Mouse (Mus musculus) limb, embryonic 12.5 days (tissue): ENCODE results near the gene Capns1. TPM values are rescaled to one million over a fixed set of nuclear protein-coding genes. Genes with fewer than 3 reads are reported as not detected.
"Not testable (repeated sequence)": the region's sequence is repeated elsewhere in the genome, so short reads cannot be mapped to it uniquely, and the experiment has no call there.

Experiments
- ATAC-seq: fragments of 200-750 bp; cut with Nextera tagmentation; 2 replicates; pipeline ENCODE4 v1.8.0; 2017; ENCODE audit warnings: low read depth, moderate TSS enrichment; ENCODE audit not compliant: insufficient number of reproducible peaks, insufficient read depth, low FRiP score, low TSS enrichment
- H3K27ac ChIP-seq: fragments of 300-500 bp; sonication (generic); 2 replicates; pipeline ENCODE4 v1.5.1; 2016; ENCODE audit warnings: mild to moderate bottlenecking, moderate library complexity
- H3K27me3 ChIP-seq: fragments of 300-500 bp; sonication (generic); 2 replicates; pipeline ENCODE4 v1.6.1; 2016; ENCODE audit warnings: mild to moderate bottlenecking, moderate library complexity
- H3K36me3 ChIP-seq: fragments of 300-500 bp; sonication (generic); 2 replicates; pipeline ENCODE4 v1.6.1; 2016; ENCODE audit warnings: mild to moderate bottlenecking, moderate library complexity
- H3K4me1 ChIP-seq: fragments of 300-500 bp; sonication (generic); replicated peaks from 2 replicates; pipeline ENCODE4 v1.6.1; 2016
- H3K4me2 ChIP-seq: fragments of 300-500 bp; sonication (generic); 2 replicates; pipeline ENCODE4 v1.6.1; 2016; ENCODE audit warnings: mild to moderate bottlenecking, moderate library complexity
- H3K4me3 ChIP-seq: fragments of 300-500 bp; sonication (generic); replicated peaks from 2 replicates; pipeline ENCODE4 v1.5.1; 2016; ENCODE audit warnings: mild to moderate bottlenecking
- H3K9ac ChIP-seq: fragments of 300-500 bp; sonication (generic); replicated peaks from 2 replicates; pipeline ENCODE4 v1.6.1; 2016; ENCODE audit warnings: mild to moderate bottlenecking, moderate library complexity
- H3K9me3 ChIP-seq: fragments of 300-500 bp; sonication (generic); 2 replicates; pipeline ENCODE4 v1.6.1; 2016; ENCODE audit warnings: mild to moderate bottlenecking, moderate library complexity
- WGBS: fragments of 180-500 bp; shearing (Covaris S2); methylation state at CpG from one replicate; pipeline ENCODE4 v1.1.7; 2016; 5-methylcytosine and 5-hydroxymethylcytosine counted together
- polyA plus RNA-seq: library from polyadenylated mRNA; unstranded; fragments of >200 nt; fragmentation: Nextera tagmentation; extraction: Ambion mirVana; gene quantifications from 2 replicates; pipeline ENCODE4 v1.2.1, GENCODE M21; 2016

The Capns1 gene
- polyA plus RNA-seq, result 75.6 and 77.9 TPM in 2 replicates

GRCm38 (mm10) chr7:30198481-30198971, at the start of gene Capns1:
Gene Capns1 (minus strand): TSS chr7:30198811.
- no peak for ATAC-seq
- WGBS, result 12% methylated on average over 8 of the region's 8 CpGs
- H3K4me2 ChIP-seq, result peak within 1 kb of the TSS; percentile 29

GRCm38 (mm10) chr7:30237374-30237773, 38.8 kb upstream of the Capns1 start:
- H3K36me3 ChIP-seq, result peaks cover 49% of the 10 kb centered on the region
- H3K27ac ChIP-seq, H3K4me2 ChIP-seq, H3K9me3 ChIP-seq, ATAC-seq, H3K4me3 ChIP-seq, H3K9ac ChIP-seq, H3K4me1 ChIP-seq, H3K27me3 ChIP-seq: not testable (repeated sequence)
- WGBS, result 88% methylated on average over 3 of the region's 3 CpGs

More at GRCm38 (mm10) chr7:30198481-30198971, at the start of gene Capns1:
- H3K27me3 ChIP-seq, result no peaks in the 10 kb centered on the region
- 0 out of 2 replicates have a peak within 1 kb of the TSS, but pooled peaks have one; percentile 6 for H3K9ac ChIP-seq
- H3K4me1 ChIP-seq, result peaks cover 19% of the 10 kb centered on the region
- H3K9me3 ChIP-seq, result no peaks in the 10 kb centered on the region
- H3K27ac ChIP-seq, result peak within 1 kb of the TSS; percentile 62; the same call in 1 of the 2 replicates
- no peaks in the 10 kb centered on the region for H3K36me3 ChIP-seq
- peak within 1 kb of the TSS; percentile 6; the same call in 1 of the 2 replicates for H3K4me3 ChIP-seq

DNA sequence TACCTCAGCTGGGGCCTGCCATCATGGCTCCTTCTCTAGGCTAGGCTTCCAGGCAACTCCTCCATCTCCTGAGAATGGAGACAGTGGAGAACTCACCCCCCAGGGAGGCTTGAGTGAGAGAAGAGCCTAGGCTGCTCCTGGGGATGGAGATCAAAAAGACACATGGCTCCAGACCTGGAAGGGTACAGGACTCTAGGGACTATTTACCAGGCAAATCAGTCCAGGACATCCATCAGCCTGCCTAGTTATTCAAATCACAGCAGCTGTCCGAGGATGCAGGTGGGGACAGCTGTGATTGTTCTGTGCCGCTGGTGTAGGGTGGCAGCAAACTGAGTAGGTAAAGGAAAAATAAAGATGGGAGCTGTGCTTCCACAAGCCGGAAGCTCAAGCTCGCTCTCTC, 37.0 kb upstream of the Capns1 start, which contains the start of gene Ovol3:
Gene Ovol3, minus strand, starts transcription at position 101 of the 400 bp plus-strand sequence.
- H3K9me3 ChIP-seq, result no peaks in the 10 kb centered on the region
- H3K4me3 ChIP-seq, result no peak within 1 kb of the TSS
- 82% methylated on average over 4 of the region's 4 CpGs for WGBS
- peaks cover 33% of the 10 kb centered on the region for H3K36me3 ChIP-seq
- no peak within 1 kb of the TSS for H3K9ac ChIP-seq
- no peak within 1 kb of the TSS for H3K27ac ChIP-seq
- ATAC-seq, result no peak
- no peaks in the 10 kb centered on the region for H3K27me3 ChIP-seq
- peaks cover 15% of the 10 kb centered on the region for H3K4me1 ChIP-seq
- no peak within 1 kb of the TSS for H3K4me2 ChIP-seq

- no peak overlapping the region for H3K27ac ChIP-seq
- no peak overlapping the region for H3K9ac ChIP-seq
- H3K4me3 ChIP-seq, result no peak overlapping the region
- no peaks in the 10 kb centered on the region for H3K9me3 ChIP-seq
- peaks cover 17% of the 10 kb centered on the region for H3K4me1 ChIP-seq
- 88% methylated on average over 8 of the region's 8 CpGs for WGBS
- H3K27me3 ChIP-seq, result no peaks in the 10 kb centered on the region
- peaks cover 30% of the 10 kb centered on the region for H3K36me3 ChIP-seq
- H3K4me2 ChIP-seq, result no peak overlapping the region
- no peak for ATAC-seq
Measured at GRCm38 (mm10) chr7:30235091-30235490, 36.5 kb upstream of the Capns1 start.

DNA sequence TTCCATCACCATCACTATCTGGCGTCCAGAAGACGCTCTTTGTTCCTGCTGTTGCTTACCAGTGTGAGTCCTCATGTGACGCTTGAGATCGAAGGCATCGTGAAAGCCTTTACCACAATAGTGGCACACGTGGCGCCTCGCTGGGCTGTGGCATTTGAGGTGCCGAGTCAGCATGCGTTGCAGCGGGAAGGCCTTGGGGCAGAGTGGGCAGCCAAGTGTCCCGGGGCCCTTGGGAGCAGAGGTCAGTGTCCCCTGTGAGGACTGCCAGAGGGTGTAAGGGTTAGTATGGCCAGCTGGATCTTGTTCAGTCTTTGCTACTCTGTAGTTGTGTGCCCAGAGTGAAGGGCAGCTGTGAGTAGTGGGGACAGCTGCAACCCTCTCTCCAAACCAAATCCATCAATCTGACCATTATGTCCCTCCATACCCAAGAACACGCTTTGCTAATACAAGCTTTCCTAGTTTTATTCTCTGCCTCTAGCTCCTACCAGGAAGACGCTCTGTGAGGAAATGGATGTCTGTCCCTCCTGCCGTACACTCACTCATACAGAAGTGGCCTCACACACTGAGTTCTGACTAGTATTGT, 35.8 kb upstream of the Capns1 start:
- peaks cover 32% of the 10 kb centered on the region for H3K36me3 ChIP-seq
- H3K4me1 ChIP-seq, result peaks cover 17% of the 10 kb centered on the region
- WGBS, result 93% methylated on average over 15 of the region's 15 CpGs
- no peak overlapping the region for H3K4me3 ChIP-seq
- H3K9ac ChIP-seq, result no peak overlapping the region
- no peaks in the 10 kb centered on the region for H3K27me3 ChIP-seq
- no peak overlapping the region for H3K27ac ChIP-seq
- no peaks in the 10 kb centered on the region for H3K9me3 ChIP-seq
- no peak for ATAC-seq
- H3K4me2 ChIP-seq, result no peak overlapping the region

DNA sequence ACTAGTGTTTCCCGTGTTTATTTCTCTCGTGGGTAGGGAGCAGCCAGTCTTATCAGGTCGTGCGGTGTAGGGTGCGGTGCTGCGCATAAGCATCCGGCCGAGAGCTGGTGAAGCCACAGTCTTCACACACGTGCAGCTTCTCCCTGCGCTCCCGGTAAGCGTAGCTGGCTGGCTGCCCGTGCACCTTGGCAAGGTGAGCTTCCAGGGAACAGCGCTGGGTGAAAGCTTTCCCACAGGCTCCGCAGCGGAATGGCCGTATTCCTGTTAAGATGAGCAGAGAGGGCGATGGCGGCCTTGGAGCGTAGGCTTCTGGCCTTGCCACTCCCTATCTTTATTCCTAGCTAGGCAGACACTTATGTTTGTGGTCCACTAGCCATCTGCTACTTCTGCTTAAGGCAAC, 34.8 kb upstream of the Capns1 start:
- Histone ChIP-seq H3K4me3 (peak overlapping the region; percentile 74; the same call in 1 of the 2 replicates), H3K4me1 (peaks cover 17% of the 10 kb centered on the region), H3K9me3 (no peaks in the 10 kb centered on the region), H3K9ac (peak overlapping the region; percentile 72; the same call in 1 of the 2 replicates), H3K27ac (no peak overlapping the region), H3K4me2 (peak overlapping the region; percentile 72), H3K27me3 (no peaks in the 10 kb centered on the region), H3K36me3 (peaks cover 39% of the 10 kb centered on the region)
- ATAC-seq, result no peak
- WGBS, result 90% methylated on average over 20 of the region's 20 CpGs

- Histone ChIP-seq H3K4me3 (peak overlapping the region; percentile 74), H3K9ac (peak overlapping the region; percentile 72), H3K27me3 (no peaks in the 10 kb centered on the region), H3K4me2 (peak overlapping the region; percentile 72), H3K36me3 (peaks cover 46% of the 10 kb centered on the region), H3K9me3 (no peaks in the 10 kb centered on the region), H3K27ac (peak overlapping the region; percentile 94), H3K4me1 (peaks cover 17% of the 10 kb centered on the region)
- ATAC-seq, result peak; percentile 14; the same call in 1 of the 2 replicates
- 4% methylated on average over 24 of the region's 24 CpGs for WGBS
Measured at GRCm38 (mm10) chr7:30232631-30233148, 34.1 kb upstream of the Capns1 start.

DNA sequence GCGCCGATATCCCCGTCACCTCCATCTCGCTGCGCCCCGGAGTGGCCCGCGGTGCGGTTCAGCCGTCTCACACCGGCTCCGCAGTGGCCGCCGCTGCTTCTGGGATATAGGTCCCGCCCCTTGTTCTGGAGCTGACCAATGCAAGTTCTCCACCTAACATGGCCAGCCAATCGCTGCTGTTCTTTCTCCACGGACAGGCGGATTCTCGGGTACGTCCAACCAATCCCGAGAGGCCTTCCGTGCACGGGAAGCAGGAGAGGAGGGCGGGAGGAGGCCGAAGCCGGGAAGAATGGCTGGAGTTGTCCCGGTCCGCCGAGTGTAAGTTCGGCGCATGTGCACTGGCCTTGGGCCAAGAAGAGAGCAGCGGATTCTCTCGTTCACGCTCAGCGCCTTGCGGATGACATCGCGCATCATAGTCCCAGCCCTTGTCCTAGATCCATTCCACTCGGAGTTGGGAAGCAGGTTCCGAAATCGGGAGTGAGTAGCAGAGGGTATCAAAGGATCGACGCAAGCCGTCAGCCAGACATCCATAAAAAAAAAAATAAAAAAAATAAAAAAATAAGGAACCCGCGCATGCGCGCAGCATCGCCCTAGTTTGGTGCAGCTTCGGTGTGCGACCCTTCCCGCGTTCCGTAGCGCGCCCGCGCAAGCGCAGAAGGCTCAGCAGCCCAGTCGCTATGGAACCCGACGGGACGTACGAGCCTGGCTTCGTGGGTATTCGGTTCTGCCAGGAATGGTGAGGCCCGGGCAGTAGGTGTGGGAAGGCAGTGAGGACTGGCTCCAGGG, 33.3 kb upstream of the Capns1 start, which contains the start of the genes Polr2i and Tbcb:
Gene Polr2i, plus strand, starts transcription at position 280 of the 786 bp plus-strand sequence.
Gene Tbcb, minus strand, starts transcription at position 604 of the 786 bp plus-strand sequence.
- Histone ChIP-seq H3K4me2 (peak within 1 kb of the TSS; percentile 72), H3K9me3 (no peaks in the 10 kb centered on the region), H3K4me3 (peak within 1 kb of the TSS; percentile 74), H3K27me3 (no peaks in the 10 kb centered on the region), H3K4me1 (peaks cover 17% of the 10 kb centered on the region), H3K27ac (peak within 1 kb of the TSS; percentile 94), H3K9ac (peak within 1 kb of the TSS; percentile 72), H3K36me3 (peaks cover 54% of the 10 kb centered on the region)
- under 1% methylated on average over 67 of the region's 67 CpGs for WGBS
- ATAC-seq, result peak; percentile 86

DNA sequence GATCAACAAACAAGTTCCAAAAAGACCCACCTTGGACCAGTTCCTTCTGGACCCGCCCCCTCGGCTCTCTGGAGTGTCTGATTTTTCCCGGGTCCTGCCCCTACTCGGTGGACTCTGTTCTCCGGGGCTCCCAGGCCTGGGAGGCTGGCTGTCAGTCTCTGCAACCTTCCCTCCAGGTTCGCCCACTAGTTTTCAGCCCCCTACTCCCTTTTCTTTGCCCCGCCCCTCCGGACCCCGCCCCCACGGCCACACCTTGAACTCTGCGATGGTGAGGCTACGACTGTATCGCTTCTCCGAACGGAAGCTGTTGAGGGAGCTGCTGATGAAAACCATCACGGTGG, 32.7 kb upstream of the Capns1 start:
- H3K4me2 ChIP-seq, result peak overlapping the region; percentile 72
- H3K27me3 ChIP-seq, result no peaks in the 10 kb centered on the region
- 0% methylated on average over 16 of the region's 16 CpGs for WGBS
- H3K36me3 ChIP-seq, result peaks cover 60% of the 10 kb centered on the region
- no peaks in the 10 kb centered on the region for H3K9me3 ChIP-seq
- peak overlapping the region; percentile 74 for H3K4me3 ChIP-seq
- H3K27ac ChIP-seq, result peak overlapping the region; percentile 94
- peak; percentile 26 for ATAC-seq
- H3K4me1 ChIP-seq, result peaks cover 17% of the 10 kb centered on the region
- H3K9ac ChIP-seq, result peak overlapping the region; percentile 72

GRCm38 (mm10) chr7:30224206-30224605, 25.6 kb upstream of the Capns1 start:
- peaks cover 68% of the 10 kb centered on the region for H3K36me3 ChIP-seq
- H3K27ac ChIP-seq, result no peak overlapping the region
- WGBS, result 92% methylated on average over 12 of the region's 12 CpGs

DNA sequence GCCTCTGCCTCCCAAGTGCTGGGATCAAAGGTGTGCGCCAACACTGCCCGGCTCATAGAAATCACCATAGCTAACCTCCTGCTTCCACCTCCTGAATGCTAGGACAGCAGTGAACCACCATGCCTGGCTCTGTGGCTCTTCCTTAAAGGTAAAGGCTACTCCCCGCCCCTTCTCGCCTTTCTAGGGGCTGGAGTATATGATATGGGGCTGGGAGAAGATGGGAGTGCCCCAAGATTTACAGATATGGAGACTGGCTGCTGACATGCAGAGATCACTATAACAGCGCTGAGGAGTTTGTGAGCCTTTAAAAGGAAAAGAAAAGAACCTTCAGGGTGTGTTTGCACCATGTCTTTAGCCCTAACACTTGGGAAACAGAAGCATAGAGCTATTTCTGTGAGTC, 23.6 kb upstream of the Capns1 start:
- Histone ChIP-seq H3K9me3 (no peaks in the 10 kb centered on the region), H3K4me3 (no peak overlapping the region), H3K9ac (no peak overlapping the region), H3K4me1 (peaks cover 4% of the 10 kb centered on the region), H3K4me2 (no peak overlapping the region), H3K27ac (no peak overlapping the region), H3K27me3 (no peaks in the 10 kb centered on the region), H3K36me3 (peaks cover 50% of the 10 kb centered on the region)
- 90% methylated on average over 5 of the region's 5 CpGs for WGBS
- ATAC-seq, result no peak

More at GRCm38 (mm10) chr7:30224206-30224605, 25.6 kb upstream of the Capns1 start:
- Histone ChIP-seq H3K27me3 (no peaks in the 10 kb centered on the region), H3K4me1 (peaks cover under 1% of the 10 kb centered on the region), H3K4me3 (no peak overlapping the region), H3K9ac (no peak overlapping the region), H3K4me2 (no peak overlapping the region), H3K9me3 (no peaks in the 10 kb centered on the region)
- ATAC-seq, result no peak
